In the genomic region with DNA sequence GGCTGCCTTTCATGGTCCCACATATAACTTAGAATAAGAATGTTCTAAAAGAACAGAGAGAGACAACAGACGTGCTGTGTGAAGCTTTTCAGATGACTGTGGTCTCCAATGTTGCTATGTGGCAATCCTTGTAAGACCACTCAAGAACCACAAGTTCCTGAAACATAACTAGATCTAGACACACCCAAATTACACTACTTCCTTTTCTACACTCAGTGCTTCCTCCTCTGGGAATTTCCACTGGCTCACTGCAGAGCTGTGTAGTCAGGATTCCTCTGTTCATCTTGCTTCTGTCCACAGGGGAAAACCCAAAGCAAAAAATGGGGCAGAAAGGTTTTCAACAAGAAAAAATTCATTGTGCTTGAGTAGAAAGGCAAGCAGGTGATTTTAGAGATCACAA, we compare ENCODE assay signal across 19 mouse cellular contexts.
DNase-seq lines count a peak whose midpoint lies in the region; ATAC-seq lines count a peak whose summit lies in the region.
"Had no signal": no experiment of that assay in that cellular context is flagged by ENCODE, and none has a peak within 500 bp of the region (broad histone marks: within the 10 kb centered on the region; RNA-seq: fewer than 3 reads in every experiment).

No protein-coding gene starts in this region.

- no peak overlapping the region for H3K4me2 ChIP-seq in embryonic facial prominence, embryonic 14.5 days (ENCODE audit: low read depth, low read length)
- H3K4me2 ChIP-seq: liver, embryonic 15.5 days; stomach, embryonic 15.5 days had no signal

- H3K36me3 ChIP-seq in embryonic facial prominence, embryonic 14.5 days (ENCODE audit: control insufficient read depth, insufficient read depth, low read length): no peaks in the 10 kb centered on the region
- H3K36me3 ChIP-seq in embryonic facial prominence, embryonic 10.5 days (replicated peaks): no peaks in the 10 kb centered on the region
- H3K36me3 ChIP-seq: G1E; limb, embryonic 10.5 days; liver, embryonic 15.5 days; stomach, embryonic 15.5 days had no signal

- no peak overlapping the region for H3K9ac ChIP-seq in embryonic facial prominence, embryonic 14.5 days (ENCODE audit: low read depth, low read length)
- H3K9ac ChIP-seq: liver, embryonic 15.5 days; stomach, embryonic 15.5 days had no signal

- H3K27ac ChIP-seq in embryonic facial prominence, embryonic 14.5 days (replicated peaks; ENCODE audit: low read depth, low read length): no peak overlapping the region
- no peak overlapping the region for H3K27ac ChIP-seq in embryonic facial prominence, embryonic 10.5 days (replicated peaks)
- H3K27ac ChIP-seq: hindbrain, postnatal 0 days; kidney, postnatal 0 days; limb, embryonic 10.5 days; liver, embryonic 15.5 days; stomach, embryonic 15.5 days had no signal

- ATAC-seq in embryonic facial prominence, embryonic 14.5 days (ENCODE audit: low read depth): no peak
- peak; percentile 88 for ATAC-seq in megakaryocyte progenitor cell, adult 5-6 weeks (replicated peaks; ENCODE audit: poor library complexity)
- ATAC-seq: activated CD4-positive, CD25-positive, alpha-beta regulatory T cell, adult 4 months; forebrain, embryonic 16.5 days; hindbrain, postnatal 0 days had no signal

- 61% methylated on average over 1 of the region's 1 CpGs for whole genome bisulfite sequencing in embryonic facial prominence, embryonic 14.5 days
- 83% methylated on average over 1 of the region's 1 CpGs for WGBS in embryonic facial prominence, embryonic 10.5 days

- H3K27me3 ChIP-seq in embryonic facial prominence, embryonic 14.5 days (replicated peaks; ENCODE audit: control insufficient read depth, insufficient read depth, low read length): no peaks in the 10 kb centered on the region
- no peaks in the 10 kb centered on the region for H3K27me3 ChIP-seq in embryonic facial prominence, embryonic 10.5 days (replicated peaks; ENCODE audit: low read depth, poor library complexity, severe bottlenecking)
- H3K27me3 ChIP-seq: stomach, embryonic 15.5 days had no signal

- H3K4me1 ChIP-seq in embryonic facial prominence, embryonic 14.5 days (ENCODE audit: control insufficient read depth, insufficient read depth, low read length): no peaks in the 10 kb centered on the region
- H3K4me1 ChIP-seq in embryonic facial prominence, embryonic 10.5 days: no peaks in the 10 kb centered on the region
- H3K4me1 ChIP-seq: limb, embryonic 10.5 days; liver, embryonic 15.5 days; stomach, embryonic 15.5 days had no signal

- H3K4me3 ChIP-seq in embryonic facial prominence, embryonic 14.5 days (ENCODE audit: low read depth, low read length): no peak overlapping the region
- no peak overlapping the region for H3K4me3 ChIP-seq in embryonic facial prominence, embryonic 10.5 days
- H3K4me3 ChIP-seq: limb, embryonic 10.5 days; liver, embryonic 15.5 days; stomach, embryonic 15.5 days had no signal

- peak; percentile 2 for DNase-seq in embryonic facial prominence, embryonic 14.5 days (ENCODE audit: low spot score)
- no peak for DNase-seq in embryonic facial prominence, embryonic 10.5 days (ENCODE audit: low spot score)
- DNase-seq in spleen, postnatal 36 days (ENCODE audit: low spot score in 2 of 2): peak; percentile 10 to 33
- DNase-seq in spleen, postnatal 10 days (ENCODE audit: low spot score in 2 of 2): no peak
- no peak for DNase-seq in layer of hippocampus, adult 9-11 months
- DNase-seq in cerebellum, adult 11-12 months: no peak
- no peak for DNase-seq in neural tube, embryonic 10.5 days (ENCODE audit: extremely low spot score, low spot score)
- DNase-seq: cerebellum, adult 18-20 months; gastrocnemius, postnatal 25 days; thymus, postnatal 14 days had no signal

- no peaks in the 10 kb centered on the region for H3K9me3 ChIP-seq in embryonic facial prominence, embryonic 14.5 days (ENCODE audit: control insufficient read depth, low read length)
- no peaks in the 10 kb centered on the region for H3K9me3 ChIP-seq in embryonic facial prominence, embryonic 10.5 days
- H3K9me3 ChIP-seq: G1E; limb, embryonic 10.5 days; liver, embryonic 15.5 days; stomach, embryonic 15.5 days had no signal

Comparison
In these comparisons a context has a peak if more than half of its experiments do, and no peak if none do; other contexts are left out.
1. DNase-seq: peak in embryonic facial prominence, embryonic 14.5 days (single experiment) and spleen, postnatal 36 days (2 of 2); none in embryonic facial prominence, embryonic 10.5 days (single experiment), spleen, postnatal 10 days (0 of 2), layer of hippocampus, adult 9-11 months (single experiment), cerebellum, adult 11-12 months (single experiment) and neural tube, embryonic 10.5 days (single experiment).